Mouse (Mus musculus): ENCODE measurements around the gene Lingo2. TPM values are rescaled to one million over a fixed set of nuclear protein-coding genes. Genes with fewer than 3 reads are reported as not detected.

Lingo2 gene
- polyA plus RNA-seq, 1 experiment from 2014 or later, result 0.05 TPM

- WGBS, result 59% methylated on average over 5 of the region's 5 CpGs
- ATAC-seq, result no peak
Observed at GRCm38 (mm10) chr4:36576801-36577200, 374.7 kb downstream of the Lingo2 start.

DNA sequence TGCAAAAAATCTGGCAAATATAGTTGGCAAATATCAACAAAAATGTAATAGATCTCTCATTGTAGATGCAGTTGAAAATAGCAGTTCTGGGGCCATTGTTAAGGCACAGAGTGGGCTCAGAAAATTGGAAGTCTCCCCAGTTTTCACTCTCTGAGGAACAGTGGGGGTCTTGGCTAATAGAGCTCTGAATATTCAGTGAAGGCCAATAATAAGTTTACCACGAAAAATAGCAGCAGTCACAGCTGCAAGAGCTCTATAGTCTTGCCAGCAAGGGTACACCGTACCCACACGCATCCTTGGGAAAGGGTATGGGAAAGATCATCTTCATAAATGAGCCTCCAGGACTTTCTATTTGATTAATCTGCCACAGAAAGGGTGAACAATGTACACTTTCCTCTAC lies 375.3 kb downstream of the Lingo2 start:
- DNase-seq (ENCODE audit: low spot score) (no peak), ATAC-seq (no peak)
- no peaks in the 10 kb centered on the region for H3K36me3 ChIP-seq (ENCODE audit: insufficient read depth, low read length)
- 73% methylated on average over 3 of the region's 3 CpGs for WGBS
- H3K27ac ChIP-seq (ENCODE audit: low read length), result no peak overlapping the region
- TF ChIP-seq EP300 (IDR thresholded peaks at IDR 0.05) (no peak), CTCF (IDR thresholded peaks at IDR 0.05) (no peak)
- no peak overlapping the region for H3K9ac ChIP-seq (replicated peaks; ENCODE audit: low read depth)
- H3K27me3 ChIP-seq (replicated peaks; ENCODE audit: insufficient read depth, low read length), result no peaks in the 10 kb centered on the region
- no peaks in the 10 kb centered on the region for H3K4me1 ChIP-seq (ENCODE audit: insufficient read depth, low read depth, low read length)
- H3K4me2 ChIP-seq (replicated peaks; ENCODE audit: low read depth, low read length), result no peak overlapping the region
- no peak overlapping the region for H3K4me3 ChIP-seq (ENCODE audit: low read depth, low read length)
- no peaks in the 10 kb centered on the region for H3K9me3 ChIP-seq (ENCODE audit: low read length)

More at GRCm38 (mm10) chr4:36576801-36577200, 374.7 kb downstream of the Lingo2 start:
- Histone ChIP-seq H3K9me3 (ENCODE audit: low read length) (no peaks in the 10 kb centered on the region), H3K36me3 (ENCODE audit: insufficient read depth, low read length) (no peaks in the 10 kb centered on the region), H3K4me1 (ENCODE audit: insufficient read depth, low read depth, low read length) (no peaks in the 10 kb centered on the region), H3K4me2 (replicated peaks; ENCODE audit: low read depth, low read length) (no peak overlapping the region), H3K27ac (ENCODE audit: low read length) (no peak overlapping the region), H3K27me3 (replicated peaks; ENCODE audit: insufficient read depth, low read length) (no peaks in the 10 kb centered on the region), H3K9ac (replicated peaks; ENCODE audit: low read depth) (no peak overlapping the region), H3K4me3 (ENCODE audit: low read depth, low read length) (no peak overlapping the region)
- DNase-seq (ENCODE audit: low spot score), result peak; percentile 8
- TF ChIP-seq CTCF (IDR thresholded peaks at IDR 0.05), result no peak
- no peak for TF ChIP-seq EP300 (IDR thresholded peaks at IDR 0.05)

- Histone ChIP-seq H3K36me3 (ENCODE audit: insufficient read depth, low read length) (no peaks in the 10 kb centered on the region), H3K4me2 (replicated peaks; ENCODE audit: low read depth, low read length) (no peak overlapping the region), H3K4me1 (ENCODE audit: insufficient read depth, low read depth, low read length) (no peaks in the 10 kb centered on the region), H3K4me3 (ENCODE audit: low read depth, low read length) (no peak overlapping the region), H3K27me3 (replicated peaks; ENCODE audit: insufficient read depth, low read length) (no peaks in the 10 kb centered on the region), H3K9me3 (ENCODE audit: low read length) (no peaks in the 10 kb centered on the region), H3K27ac (ENCODE audit: low read length) (no peak overlapping the region), H3K9ac (replicated peaks; ENCODE audit: low read depth) (no peak overlapping the region)
- no peak for TF ChIP-seq CTCF (IDR thresholded peaks at IDR 0.05)
- no peak for TF ChIP-seq EP300 (IDR thresholded peaks at IDR 0.05)
- no peak for DNase-seq (ENCODE audit: low spot score)
- no peak for ATAC-seq
- WGBS, result 66% methylated on average over 1 of the region's 1 CpGs
Observed at GRCm38 (mm10) chr4:36566544-36566943, 385.0 kb downstream of the Lingo2 start.

GRCm38 (mm10) chr4:36560997-36561396 lies 390.6 kb downstream of the Lingo2 start:
- ATAC-seq, result no peak
- TF ChIP-seq CTCF (IDR thresholded peaks at IDR 0.05) (no peak), EP300 (IDR thresholded peaks at IDR 0.05) (no peak)
- Histone ChIP-seq H3K4me1 (ENCODE audit: insufficient read depth, low read depth, low read length) (no peaks in the 10 kb centered on the region), H3K4me2 (replicated peaks; ENCODE audit: low read depth, low read length) (no peak overlapping the region), H3K9ac (replicated peaks; ENCODE audit: low read depth) (no peak overlapping the region), H3K27me3 (replicated peaks; ENCODE audit: insufficient read depth, low read length) (no peaks in the 10 kb centered on the region), H3K9me3 (ENCODE audit: low read length) (no peaks in the 10 kb centered on the region), H3K27ac (ENCODE audit: low read length) (no peak overlapping the region), H3K36me3 (ENCODE audit: insufficient read depth, low read length) (no peaks in the 10 kb centered on the region), H3K4me3 (ENCODE audit: low read depth, low read length) (no peak overlapping the region)
- WGBS, result 63% methylated on average over 1 of the region's 1 CpGs
- no peak for DNase-seq (ENCODE audit: low spot score)

- no peaks in the 10 kb centered on the region for H3K4me1 ChIP-seq (ENCODE audit: insufficient read depth, low read depth, low read length)
- no peak for DNase-seq (ENCODE audit: low spot score)
- H3K36me3 ChIP-seq (ENCODE audit: insufficient read depth, low read length), result no peaks in the 10 kb centered on the region
- no peak overlapping the region for H3K4me3 ChIP-seq (ENCODE audit: low read depth, low read length)
- TF ChIP-seq EP300 (IDR thresholded peaks at IDR 0.05) (no peak), CTCF (IDR thresholded peaks at IDR 0.05) (no peak)
- no peak overlapping the region for H3K4me2 ChIP-seq (replicated peaks; ENCODE audit: low read depth, low read length)
- ATAC-seq, result no peak
- H3K27me3 ChIP-seq (replicated peaks; ENCODE audit: insufficient read depth, low read length), result no peaks in the 10 kb centered on the region
- no peak overlapping the region for H3K9ac ChIP-seq (replicated peaks; ENCODE audit: low read depth)
- H3K9me3 ChIP-seq (ENCODE audit: low read length), result no peaks in the 10 kb centered on the region
- 50% methylated on average over 2 of the region's 2 CpGs for WGBS
- H3K27ac ChIP-seq (ENCODE audit: low read length), result no peak overlapping the region
Observed at GRCm38 (mm10) chr4:36540664-36541360, 410.7 kb downstream of the Lingo2 start.

DNA sequence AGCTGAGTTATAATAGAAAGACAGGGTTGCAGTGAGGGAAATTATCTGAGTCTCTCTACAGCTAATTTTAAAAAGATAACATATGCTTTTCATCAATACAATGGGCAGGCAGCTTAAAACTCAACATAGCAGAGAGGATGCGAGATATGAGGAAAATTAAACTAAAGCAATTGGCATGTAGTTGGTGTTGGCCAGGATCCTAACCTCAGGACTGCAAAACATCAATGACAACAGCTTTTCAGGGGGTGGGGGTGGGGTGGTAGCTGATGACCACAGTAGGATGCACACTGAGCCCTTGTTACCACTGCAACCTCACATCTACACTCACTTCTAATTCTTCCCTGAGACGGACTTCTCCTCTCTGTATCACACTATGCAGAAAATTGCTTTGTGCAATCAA lies 417.7 kb downstream of the Lingo2 start:
- DNase-seq (ENCODE audit: low spot score) (no peak), ATAC-seq (no peak)
- H3K4me2 ChIP-seq (replicated peaks; ENCODE audit: low read depth, low read length), result no peak overlapping the region
- no peaks in the 10 kb centered on the region for H3K9me3 ChIP-seq (ENCODE audit: low read length)
- H3K4me3 ChIP-seq (ENCODE audit: low read depth, low read length), result no peak overlapping the region
- TF ChIP-seq EP300 (IDR thresholded peaks at IDR 0.05) (no peak), CTCF (IDR thresholded peaks at IDR 0.05) (no peak)
- 56% methylated on average over 2 of the region's 2 CpGs for WGBS
- no peaks in the 10 kb centered on the region for H3K36me3 ChIP-seq (ENCODE audit: insufficient read depth, low read length)
- H3K27me3 ChIP-seq (replicated peaks; ENCODE audit: insufficient read depth, low read length), result no peaks in the 10 kb centered on the region
- H3K27ac ChIP-seq (ENCODE audit: low read length), result no peak overlapping the region
- no peaks in the 10 kb centered on the region for H3K4me1 ChIP-seq (ENCODE audit: insufficient read depth, low read depth, low read length)
- no peak overlapping the region for H3K9ac ChIP-seq (replicated peaks; ENCODE audit: low read depth)
